ENCODE assay signal across 8 mouse cellular contexts in genomic region chr11:94990749-94991577, GRCm38 (mm10). TPM values are rescaled to one million over a fixed set of nuclear protein-coding genes. Genes with fewer than 3 reads are reported as not detected.
DNase-seq lines count a peak whose midpoint lies in the region; ATAC-seq and TF ChIP-seq lines count a peak whose summit lies in the region.

Gene Ppp1r9b, plus strand, starts transcription at chr11:94991035.

- WGBS in kidney, embryonic 14.5 days = under 1% methylated on average over 52 of the region's 69 CpGs
- 1% methylated on average over 69 of the region's 69 CpGs for WGBS in liver, adult 2 months

- 0 out of 2 replicates have a peak, but pooled peaks have one; percentile 20 for TF ChIP-seq POLR2A in bone marrow macrophage, adult 2 months (IDR thresholded peaks at IDR 0.05; ENCODE audit: borderline replicate concordance, low read depth, low read length)
- peak; percentile 82 for TF ChIP-seq POLR2A in embryonic fibroblast, embryonic 13.5 days (IDR thresholded peaks at IDR 0.05; ENCODE audit: low read depth, low read length)
- peak; percentile 43; the same call in 1 of the 2 replicates for TF ChIP-seq POLR2A in liver, adult 2 months (IDR thresholded peaks at IDR 0.05; ENCODE audit: extremely low read depth, insufficient read depth, low read length)

- peak within 1 kb of the TSS; percentile 92 for H3K9ac ChIP-seq in kidney, embryonic 14.5 days (ENCODE audit: low read depth, low read length)
- H3K9ac ChIP-seq in liver, adult 2 months (ENCODE audit: low read depth, low read length) = peak within 1 kb of the TSS; percentile 62

- peak within 1 kb of the TSS; percentile 79 for H3K4me3 ChIP-seq in C2C12 (ENCODE audit: insufficient read depth, poor library complexity, severe bottlenecking)
- H3K4me3 ChIP-seq in bone marrow macrophage, adult 2 months (ENCODE audit: insufficient read depth, low read length) = peak within 1 kb of the TSS; percentile 87
- H3K4me3 ChIP-seq in embryonic fibroblast, embryonic 13.5 days (ENCODE audit: insufficient read depth, low read length) = peak within 1 kb of the TSS; percentile 67
- peak within 1 kb of the TSS; percentile 94 for H3K4me3 ChIP-seq in kidney, embryonic 14.5 days (ENCODE audit: low read length)
- peak within 1 kb of the TSS; percentile 57 for H3K4me3 ChIP-seq in liver, adult 2 months (ENCODE audit: insufficient read depth, low read depth, low read length)

- no peaks in the 10 kb centered on the region for H3K9me3 ChIP-seq in kidney, embryonic 14.5 days (ENCODE audit: control insufficient read depth, low read length)

- no peak for TF ChIP-seq CTCF in C2C12 (IDR thresholded peaks at IDR 0.05; ENCODE audit: control insufficient read depth, insufficient read depth, insufficient read length)
- no peak for TF ChIP-seq CTCF in bone marrow macrophage, adult 2 months (IDR thresholded peaks at IDR 0.05; ENCODE audit: low read depth, low read length)
- TF ChIP-seq CTCF in embryonic fibroblast, embryonic 13.5 days (IDR thresholded peaks at IDR 0.05; ENCODE audit: borderline replicate concordance, insufficient read depth, low read length) = no peak
- TF ChIP-seq CTCF in liver, adult 2 months (IDR thresholded peaks at IDR 0.05; ENCODE audit: low read depth, low read length) = peak; percentile 69

- peak within 1 kb of the TSS; percentile 85 for H3ac ChIP-seq in C2C12 (ENCODE audit: control insufficient read depth, insufficient read length, low read depth)

- H3K79me2 ChIP-seq in C2C12 (ENCODE audit: control insufficient read depth, insufficient read depth) = peaks cover 52% of the 10 kb centered on the region
- peaks cover 7% of the 10 kb centered on the region; the same call in 1 of the 2 replicates for H3K79me2 ChIP-seq in liver, adult 2 months (ENCODE audit: control insufficient read depth, insufficient read depth, low read length)

- H3K27me3 ChIP-seq in C2C12 (ENCODE audit: control insufficient read depth, insufficient read depth, insufficient read length) = no peaks in the 10 kb centered on the region
- no peaks in the 10 kb centered on the region for H3K27me3 ChIP-seq in kidney, embryonic 14.5 days (ENCODE audit: control insufficient read depth, insufficient read depth, low read length)
- peaks cover 10% of the 10 kb centered on the region for H3K27me3 ChIP-seq in liver, adult 2 months (ENCODE audit: control insufficient read depth, insufficient read depth, low read length)

- H3K36me3 ChIP-seq in C2C12 (ENCODE audit: control insufficient read depth, insufficient read depth) = peaks cover 18% of the 10 kb centered on the region
- peaks cover 11% of the 10 kb centered on the region; the same call in 1 of the 2 replicates for H3K36me3 ChIP-seq in kidney, embryonic 14.5 days (ENCODE audit: control insufficient read depth, insufficient read depth, low read length)
- no peaks in the 10 kb centered on the region for H3K36me3 ChIP-seq in liver, adult 2 months (ENCODE audit: control insufficient read depth, insufficient read depth, low read length)

- peaks cover 39% of the 10 kb centered on the region for H3K79me3 ChIP-seq in C2C12 (ENCODE audit: low read depth)

- ATAC-seq in kidney, embryonic 14.5 days (ENCODE audit: low FRiP score, low TSS enrichment) = peak; percentile 84
- ATAC-seq in monocyte, adult 5-6 weeks (replicated peaks; ENCODE audit: insufficient number of reproducible peaks, low FRiP score, low TSS enrichment, poor library complexity, severe bottlenecking) = peak; percentile 72

- H3K27ac ChIP-seq in bone marrow macrophage, adult 2 months (ENCODE audit: insufficient read depth, low read depth, low read length) = peak within 1 kb of the TSS; percentile 99
- H3K27ac ChIP-seq in embryonic fibroblast, embryonic 13.5 days (ENCODE audit: insufficient read depth, low read length) = peak within 1 kb of the TSS; percentile 85
- H3K27ac ChIP-seq in kidney, embryonic 14.5 days (ENCODE audit: low read depth, low read length) = peak within 1 kb of the TSS; percentile 89
- peak within 1 kb of the TSS; percentile 66 for H3K27ac ChIP-seq in liver, adult 2 months (replicated peaks; ENCODE audit: insufficient read depth, low read depth, low read length)

- H3K4me2 ChIP-seq in kidney, embryonic 14.5 days (replicated peaks; ENCODE audit: low read depth, low read length) = peak within 1 kb of the TSS; percentile 99

- peaks cover 45% of the 10 kb centered on the region for H3K4me1 ChIP-seq in bone marrow macrophage, adult 2 months (ENCODE audit: control insufficient read depth, insufficient read depth, low read length)
- H3K4me1 ChIP-seq in embryonic fibroblast, embryonic 13.5 days (ENCODE audit: control insufficient read depth, insufficient read depth, low read length) = peaks cover 11% of the 10 kb centered on the region
- peaks cover 60% of the 10 kb centered on the region for H3K4me1 ChIP-seq in kidney, embryonic 14.5 days (ENCODE audit: control insufficient read depth, insufficient read depth, low read length)
- peaks cover 4% of the 10 kb centered on the region; the same call in 1 of the 2 replicates for H3K4me1 ChIP-seq in liver, adult 2 months (ENCODE audit: control insufficient read depth, insufficient read depth, low read length)

- peak; percentile 94 for DNase-seq in heart, adult 9 months (ENCODE audit: low spot score in 2 of 2)
- peak; percentile 43 for DNase-seq in liver, adult 2 months (ENCODE audit: extremely low read depth, low read depth, low spot score)
- peak; percentile 91 to 92 for DNase-seq in spleen, postnatal 36 days (ENCODE audit: low spot score in 2 of 2)

TF ChIP-seq in C2C12, 6 proteins besides CTCF, POLR2A, EP300 and RAD21:
- TF ChIP-seq USF1 (IDR thresholded peaks at IDR 0.05; ENCODE audit: low read depth) = no peak
- TF ChIP-seq FOSL1 (IDR thresholded peaks at IDR 0.05; ENCODE audit: insufficient read depth, low read length, poor library complexity, severe bottlenecking) = no peak
- no peak for TF ChIP-seq MYOG (IDR thresholded peaks at IDR 0.05; ENCODE audit: control insufficient read depth, extremely low read depth, insufficient read length)
- no peak for TF ChIP-seq CEBPB (IDR thresholded peaks at IDR 0.05; ENCODE audit: low read depth)
- no peak for TF ChIP-seq MAX (IDR thresholded peaks at IDR 0.05)
- TF ChIP-seq MYOD1 (IDR thresholded peaks at IDR 0.05; ENCODE audit: control insufficient read depth, insufficient read length, low read depth) = no peak

RNA-seq across cellular contexts. Expression of gene Ppp1r9b, which starts in this region (rescaled TPM):
- 31.8 TPM for polyA plus RNA-seq in C2C12 (2012; fragmentation: generic; extraction: Trizol)
- polyA plus RNA-seq in bone marrow macrophage, adult 2 months (2012; ENCODE audit: insufficient read depth, insufficient read length, missing spikeins) = 166 and 176 TPM in 2 replicates
- 44.3 and 61.7 TPM in 2 replicates for polyA plus RNA-seq in embryonic fibroblast, embryonic 13.5 days (2011; ENCODE audit: insufficient read length, low read depth, missing spikeins)
- 12.0 and 14.6 TPM in 2 replicates for polyA plus RNA-seq in kidney, embryonic 14.5 days (2014; fragmentation: Nextera tagmentation; extraction: Ambion mirVana)
- 2.6 and 4.0 TPM in 2 replicates for total RNA-seq in liver, adult 2 months (2014; rRNA removed)
- 3.5 and 3.6 TPM in 2 replicates for polyA plus RNA-seq in liver, adult 2 months (2012; rRNA removed)
- total RNA-seq in monocyte, adult 5-6 weeks (2017) = 127 to 216 TPM (median 141 TPM) in 3 replicates

Comparison
In these comparisons a context has a peak if more than half of its experiments do, and no peak if none do; other contexts are left out.
1. Peak in every context shown above with its lines: DNase-seq, ATAC-seq, H3K4me3 ChIP-seq and H3K27ac ChIP-seq.
2. RNA of gene Ppp1r9b (total RNA-seq): 127 to 216 TPM in monocyte, adult 5-6 weeks; 2.6 to 4.0 TPM in liver, adult 2 months; every median in the first group is over 10 times any median in the second.
3. POLR2A ChIP-seq: peak in every context shown above with its lines; median percentile 82 in embryonic fibroblast, embryonic 13.5 days; 43 in liver, adult 2 months; 20 in bone marrow macrophage, adult 2 months.
4. DNase-seq: peak in every context shown above with its lines; median percentile 94 in heart, adult 9 months; 92 in spleen, postnatal 36 days; 43 in liver, adult 2 months.